Mouse (Mus musculus) brain, embryonic 14.5 days (tissue): ENCODE data around the gene Sdsl.

Experiments
- CTCF ChIP-seq: fragments of 200-500 bp; IDR thresholded peaks from 2 replicates; pipeline ENCODE4 v1.5.1; 2012; ENCODE audit warnings: inconsistent platforms, mild to moderate bottlenecking, moderate library complexity, borderline replicate concordance; ENCODE audit not compliant: insufficient read depth, insufficient read length; ENCODE audit errors: extremely low read depth
- POLR2A ChIP-seq: fragments of 200-500 bp; IDR thresholded peaks from 2 replicates; pipeline ENCODE4 v1.6.1; 2012; ENCODE audit warnings: mild to moderate bottlenecking, inconsistent platforms, borderline replicate concordance; ENCODE audit not compliant: poor library complexity, insufficient read depth, insufficient read length, severe bottlenecking; ENCODE audit errors: extremely low read depth

- TF ChIP-seq POLR2A (no peak), CTCF (no peak)
Observed at GRCm38 (mm10) chr5:120471538-120471937, 1.1 kb downstream of the Sdsl start.
